Mouse (Mus musculus): Measurements from ENCODE around the gene Blvrb.
"Not testable (repeated sequence)": the region's sequence is repeated elsewhere in the genome, so short reads cannot be mapped to it uniquely, and the experiment has no call there.

The Blvrb gene

GRCm38 (mm10) chr7:27483860-27484259, 36.1 kb downstream of the Blvrb start:
- DNase-seq (ENCODE audit: low spot score): no peak

- DNase-seq (ENCODE audit: low spot score): no peak
Measured at GRCm38 (mm10) chr7:27486102-27486769, 38.5 kb downstream of the Blvrb start.

DNA sequence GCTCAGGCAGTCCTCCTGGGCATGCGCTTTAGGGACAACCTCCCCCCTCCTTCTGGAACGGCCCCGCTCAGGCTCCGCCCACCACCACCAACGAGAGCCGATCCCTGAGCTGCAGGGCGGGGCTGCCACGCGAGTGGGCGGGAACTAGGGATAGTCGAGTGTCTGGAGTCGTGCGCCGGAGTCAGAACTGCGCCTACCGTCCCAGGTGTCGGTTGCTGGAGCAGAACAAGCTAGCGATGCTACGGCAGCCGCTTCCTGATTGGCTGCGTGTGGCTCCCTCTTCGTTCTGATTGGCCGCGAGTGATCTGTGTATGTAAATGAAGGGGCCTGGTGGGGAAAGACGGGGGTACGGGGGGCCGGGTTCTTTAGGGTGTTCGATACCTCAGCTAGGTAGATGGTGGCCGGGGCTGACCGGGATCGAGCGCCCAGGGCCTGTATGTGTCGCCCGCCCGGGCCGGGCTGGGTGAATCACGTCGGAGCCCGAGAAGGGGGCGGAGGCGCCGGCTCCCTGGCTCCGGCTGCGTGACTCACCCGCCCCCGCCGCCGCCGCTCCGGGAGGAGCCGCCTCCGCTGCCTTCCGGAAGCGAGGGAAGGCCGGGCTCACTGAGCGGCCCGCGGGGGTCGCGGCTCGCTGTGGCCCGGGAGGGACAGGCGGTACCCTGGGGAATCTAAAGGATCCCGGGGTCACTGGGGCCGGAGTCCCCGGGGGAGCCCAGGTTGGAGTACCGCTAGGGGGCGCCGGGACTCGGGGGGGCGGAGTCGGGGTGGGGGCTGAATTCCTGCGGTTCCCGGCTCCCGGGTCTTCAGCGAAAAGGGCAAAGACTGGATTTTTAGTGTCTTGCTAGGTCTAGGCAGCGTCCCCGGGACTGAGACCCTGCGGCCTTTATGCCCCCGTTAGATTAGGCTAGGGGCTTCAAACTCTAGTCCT, 39.3 kb downstream of the Blvrb start, which contains the start of gene Sertad1:
Gene Sertad1, plus strand, starts transcription at position 141 of the 928 bp plus-strand sequence.
- peak; percentile 100 for DNase-seq (ENCODE audit: low spot score)

- DNase-seq (ENCODE audit: low spot score): peak; percentile 63
Measured at GRCm38 (mm10) chr7:27487740-27488268, 40.0 kb downstream of the Blvrb start.

GRCm38 (mm10) chr7:27489270-27489869, 41.6 kb downstream of the Blvrb start:
- no peak for DNase-seq (ENCODE audit: low spot score)

DNA sequence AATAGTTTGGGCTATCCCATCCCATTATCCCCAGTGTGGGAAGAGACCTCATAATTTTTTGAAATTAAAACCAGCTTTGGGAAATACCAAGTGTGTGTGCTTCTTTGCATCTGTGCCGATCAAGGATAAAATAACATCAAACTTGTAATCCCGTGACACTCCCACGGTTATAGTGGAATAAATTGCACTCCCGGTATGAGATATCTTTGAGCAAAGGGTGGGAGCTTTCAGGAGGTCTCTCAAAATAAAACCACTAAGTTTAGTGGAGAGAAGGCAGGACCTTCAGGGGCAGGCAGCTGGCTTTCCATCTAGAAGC, 42.4 kb downstream of the Blvrb start:
- DNase-seq (ENCODE audit: low spot score): no peak

DNA sequence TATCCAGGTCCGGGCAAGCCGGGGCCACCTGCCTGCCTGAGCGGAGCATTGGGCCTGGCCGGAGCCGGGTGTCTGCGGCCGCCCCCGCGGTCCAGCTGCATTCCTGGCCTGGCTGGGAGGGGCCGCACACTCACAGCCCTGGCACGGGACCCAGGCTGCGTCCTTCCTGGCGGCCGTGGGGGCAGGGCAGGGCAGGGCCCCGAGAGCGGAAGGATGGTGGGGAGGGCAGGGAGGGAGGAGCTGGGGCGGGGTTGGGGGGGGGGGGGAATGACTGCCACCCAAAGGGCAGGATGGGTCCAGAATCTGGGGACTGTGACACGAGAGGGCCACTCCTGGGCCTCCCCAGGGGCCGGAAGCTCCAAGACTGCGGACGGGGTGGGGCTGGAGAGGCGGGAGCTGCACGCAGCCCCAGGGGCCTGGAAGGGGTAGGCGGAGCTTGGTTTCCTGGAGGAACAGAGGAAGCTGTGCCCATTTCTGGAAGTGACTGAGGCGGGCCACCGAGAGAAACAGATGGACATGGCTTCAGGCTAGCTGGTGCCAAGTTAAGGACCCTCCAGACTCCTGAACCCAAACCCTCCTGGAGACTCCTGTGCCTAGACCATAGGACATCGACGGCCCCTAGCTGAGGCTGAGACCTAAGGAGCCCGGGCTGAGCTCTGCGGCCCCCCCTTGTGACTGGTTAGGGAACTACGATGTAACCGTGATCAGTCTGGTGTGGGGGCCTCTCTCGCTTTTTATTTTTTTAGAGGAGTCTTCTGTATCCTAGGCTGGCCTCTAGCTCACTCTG, 43.0 kb downstream of the Blvrb start:
- DNase-seq (ENCODE audit: low spot score): peak; percentile 95

DNA sequence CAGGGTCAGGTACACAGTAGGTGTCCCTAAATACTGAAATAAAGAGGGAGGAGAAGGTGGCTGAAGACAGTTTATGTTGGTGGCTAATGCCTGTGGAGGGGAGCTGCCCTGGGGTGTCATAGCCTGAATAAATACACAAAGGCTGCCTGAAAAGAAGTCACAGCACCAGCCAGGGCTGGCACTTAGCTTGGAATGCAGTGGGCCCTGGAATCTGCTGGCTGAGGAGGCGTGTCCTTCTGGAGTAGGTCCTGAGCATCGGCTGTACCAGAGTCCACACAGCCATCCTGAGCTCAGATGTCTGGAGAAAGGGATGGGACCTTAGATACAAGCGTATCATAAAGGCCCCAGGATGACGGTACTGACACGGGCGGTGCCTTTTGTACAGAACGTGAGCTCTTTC, 44.1 kb downstream of the Blvrb start:
- DNase-seq (ENCODE audit: low spot score): no peak

GRCm38 (mm10) chr7:27493022-27493421, 45.2 kb downstream of the Blvrb start:
- DNase-seq (ENCODE audit: low spot score): no peak

GRCm38 (mm10) chr7:27493450-27493849, 45.7 kb downstream of the Blvrb start:
- no peak for DNase-seq (ENCODE audit: low spot score)

GRCm38 (mm10) chr7:27494659-27495367, 47.0 kb downstream of the Blvrb start:
- DNase-seq (ENCODE audit: low spot score): not testable (repeated sequence)

GRCm38 (mm10) chr7:27499036-27499435, 51.3 kb downstream of the Blvrb start, which contains the start of gene Prx:
Prx (plus strand) TSS chr7:27499324.
- DNase-seq (ENCODE audit: low spot score): no peak

- DNase-seq (ENCODE audit: low spot score): no peak
Measured at GRCm38 (mm10) chr7:27501620-27502019, 53.8 kb downstream of the Blvrb start.

DNA sequence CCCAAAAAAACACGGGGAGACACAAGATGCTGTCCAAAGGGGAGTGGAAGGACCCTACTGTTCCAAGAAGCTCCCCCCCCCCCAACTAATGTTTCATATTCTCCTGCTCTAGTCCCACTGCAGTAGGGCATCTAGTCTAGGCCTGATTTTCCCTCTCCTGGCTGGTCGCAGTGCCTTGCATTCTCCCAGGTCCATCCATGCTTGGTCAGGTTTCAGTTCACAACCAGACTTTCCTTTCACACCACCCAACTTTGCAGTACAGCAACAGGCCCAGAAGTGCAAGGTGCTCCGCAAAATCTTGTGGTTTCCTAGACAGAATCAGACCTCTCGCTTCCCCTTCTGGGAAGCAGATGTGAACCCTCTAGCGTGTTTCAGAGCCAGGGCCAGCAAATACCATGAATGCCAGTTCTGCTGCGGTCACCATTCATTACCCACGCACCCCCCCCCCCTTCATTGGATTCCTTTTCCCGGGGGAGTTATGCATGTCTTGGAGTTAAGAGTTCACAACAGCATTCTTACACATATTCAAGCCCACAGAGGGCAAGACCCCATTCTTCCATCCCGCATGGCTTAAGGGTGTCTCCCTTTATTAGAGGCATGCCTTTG, 59.1 kb downstream of the Blvrb start:
- DNase-seq (ENCODE audit: low spot score): no peak

DNA sequence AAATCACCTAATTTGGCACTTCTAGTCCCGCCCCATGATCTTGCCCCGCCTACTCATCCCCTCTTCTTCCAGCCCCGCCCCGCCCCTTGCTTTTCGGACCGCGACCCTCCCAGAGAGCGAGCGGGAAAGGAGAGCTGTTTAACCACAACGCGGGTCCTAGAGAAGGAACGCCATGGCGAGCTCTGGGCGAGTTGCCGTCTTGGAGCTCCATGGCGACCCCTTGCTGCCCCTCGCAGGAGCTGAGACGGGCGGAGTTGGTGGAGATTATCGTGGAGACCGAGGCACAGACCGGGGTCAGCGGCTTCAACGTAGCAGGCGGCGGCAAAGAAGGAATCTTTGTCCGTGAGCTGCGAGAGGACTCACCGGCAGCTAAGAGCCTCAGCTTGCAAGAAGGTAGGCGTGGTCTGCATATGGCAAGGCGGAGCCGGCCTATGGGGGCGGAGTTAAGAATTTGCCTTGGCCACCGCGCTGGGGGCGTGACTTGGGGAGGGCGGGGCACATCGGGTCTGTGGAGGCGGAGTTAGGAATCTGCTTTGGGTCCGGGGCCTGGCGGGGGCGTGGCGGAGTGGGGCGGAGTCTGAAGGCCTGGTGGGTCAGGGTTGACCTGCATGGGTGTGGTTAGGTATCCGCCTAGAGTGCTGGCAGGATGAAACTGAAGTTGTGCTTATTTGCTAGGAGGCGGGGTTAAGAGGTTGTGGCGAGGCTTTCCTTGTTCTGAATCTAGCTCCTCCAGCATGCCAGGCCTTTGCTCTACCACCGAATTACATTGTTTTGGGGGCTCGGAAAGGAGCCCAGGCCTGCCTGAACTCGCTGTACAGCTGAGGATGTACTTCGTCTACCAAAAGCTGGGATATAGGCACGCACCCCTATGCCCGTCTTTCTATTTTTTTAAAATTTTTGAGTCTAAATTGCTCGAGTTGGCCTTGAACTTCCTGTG, 60.2 kb downstream of the Blvrb start:
- peak; percentile 99 for DNase-seq (ENCODE audit: low spot score)

DNA sequence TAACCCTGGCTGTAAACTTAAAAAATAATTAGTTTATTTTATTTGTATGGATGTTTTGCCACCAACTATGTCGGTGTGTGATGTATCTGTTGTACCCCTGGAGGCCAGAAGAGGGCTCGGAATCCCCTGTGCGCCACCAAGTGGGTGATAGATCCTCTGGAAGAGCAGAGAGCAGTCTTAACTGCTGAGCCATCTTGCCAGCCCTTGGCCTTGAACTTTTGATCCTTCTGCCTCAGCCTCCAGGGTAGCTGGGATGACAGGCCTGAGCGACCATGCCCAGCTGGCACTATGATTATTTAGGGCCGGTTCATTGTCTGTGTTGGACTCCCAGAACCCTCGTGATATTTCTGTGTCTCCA, 60.8 kb downstream of the Blvrb start:
- peak; percentile 62 for DNase-seq (ENCODE audit: low spot score)

DNA sequence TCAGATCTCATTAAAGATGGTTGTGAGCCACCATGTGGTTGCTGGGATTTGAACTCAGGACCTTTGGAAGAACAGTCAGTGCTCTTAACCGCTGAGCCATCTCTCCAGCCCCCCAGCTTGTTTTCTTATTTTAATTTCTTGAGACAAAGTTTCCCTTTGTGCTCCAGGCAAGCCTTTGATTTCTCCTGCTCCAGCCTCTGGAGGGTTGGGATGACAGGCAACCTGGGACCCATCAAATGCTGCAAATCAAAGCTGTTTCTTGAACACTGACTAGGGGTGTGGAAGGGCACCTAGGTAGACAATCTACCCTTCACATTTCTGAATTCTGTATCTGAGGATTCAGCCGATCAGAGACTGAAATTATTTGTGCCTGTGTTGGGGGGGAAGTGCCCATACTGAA, 63.0 kb downstream of the Blvrb start:
- no peak for DNase-seq (ENCODE audit: low spot score)

DNA sequence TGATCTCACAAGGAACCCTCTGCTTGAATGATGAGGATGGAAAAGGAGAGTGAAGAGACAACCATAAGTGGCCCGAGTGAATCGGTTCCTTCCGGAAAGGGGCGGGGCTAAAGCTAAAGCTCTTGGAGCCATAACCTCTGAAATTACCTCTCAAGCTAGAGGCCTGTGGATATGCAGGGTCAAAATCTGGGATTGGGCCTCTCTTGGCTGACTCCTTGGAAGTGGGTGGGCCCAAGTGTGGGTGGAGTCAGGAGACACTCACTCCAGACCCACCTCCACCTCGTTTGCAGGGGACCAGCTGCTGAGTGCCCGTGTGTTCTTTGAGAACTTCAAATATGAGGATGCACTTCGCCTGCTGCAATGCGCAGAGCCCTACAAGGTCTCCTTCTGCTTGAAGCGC, 67.2 kb downstream of the Blvrb start:
- no peak for DNase-seq (ENCODE audit: low spot score)

Measured in ovary, postnatal 36 days (tissue).